In the genomic region with DNA sequence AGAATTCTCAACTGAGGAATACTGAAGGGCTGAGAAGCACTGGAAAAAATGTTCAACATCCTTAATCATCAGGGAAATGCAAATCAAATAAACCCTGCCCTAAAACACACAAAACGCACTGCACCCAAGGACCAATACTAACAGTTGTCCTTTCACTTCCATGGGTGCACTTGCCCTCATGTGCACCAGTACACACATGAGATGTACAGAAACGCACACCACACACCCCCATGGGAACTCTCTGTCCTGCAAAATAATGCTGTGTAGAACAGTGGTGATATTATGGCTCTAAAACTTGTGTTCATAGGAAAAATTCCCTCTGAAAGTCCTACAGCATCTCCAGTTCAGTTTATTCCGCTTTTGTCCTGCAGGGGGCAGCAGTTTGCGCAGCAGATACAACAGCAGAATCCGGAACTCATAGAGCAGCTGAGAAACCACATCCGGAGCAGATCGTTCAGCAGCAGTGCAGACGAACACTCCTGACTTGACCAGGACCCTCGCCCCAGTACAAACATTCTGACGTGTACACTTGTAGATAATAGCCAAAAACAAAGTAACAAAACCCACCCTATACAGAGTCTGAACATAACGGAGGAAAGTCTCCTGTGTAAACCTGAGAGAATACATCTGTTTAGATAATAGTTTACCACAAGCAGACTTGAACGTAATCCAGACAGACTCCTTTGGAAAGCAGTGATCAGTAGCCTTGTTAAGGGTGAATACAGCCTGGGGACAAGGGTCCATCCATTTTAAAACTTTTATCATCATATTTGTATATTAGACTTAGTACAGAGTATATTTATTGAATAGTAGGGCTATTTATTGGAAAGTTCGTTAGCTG, we compare ENCODE assay signal across 8 mouse cellular contexts. TPM values are rescaled to one million over a fixed set of nuclear protein-coding genes. Genes with fewer than 3 reads are reported as not detected.
A peak's percentile ranks its signal among the peaks of the same experiment; 100 is the strongest.
DNase-seq lines count a peak whose midpoint lies in the region; ATAC-seq and TF ChIP-seq lines count a peak whose summit lies in the region.

No protein-coding gene starts in this region.

- no peak overlapping the region for H3K27ac ChIP-seq in cerebellum, adult 2 months (ENCODE audit: insufficient read depth, low read length)

- no peaks in the 10 kb centered on the region for H3K27me3 ChIP-seq in cerebellum, adult 2 months (ENCODE audit: control insufficient read depth, insufficient read depth, low read length)

- no peaks in the 10 kb centered on the region for H3K4me1 ChIP-seq in cerebellum, adult 2 months (ENCODE audit: control insufficient read depth, insufficient read depth, low read length)

- DNase-seq in Muller cell, postnatal 12 days (ENCODE audit: inconsistent ontology term): peak; percentile 35
- DNase-seq in cerebellum, adult 2 months: peak; percentile 69 to 75
- peak; percentile 77 for DNase-seq in forelimb bud, embryonic 11.5 days (ENCODE audit: low read depth, low spot score)
- peak; percentile 77 to 89 for DNase-seq in layer of hippocampus, postnatal 14 days (ENCODE audit: low spot score in 2 of 2)
- DNase-seq in lung, postnatal 25 days (ENCODE audit: low spot score): peak; percentile 80
- peak; percentile 81 for DNase-seq in retina, postnatal 1 day
- DNase-seq in thymus, postnatal 4 days: peak; percentile 92

- ATAC-seq in hematopoietic stem cell, adult 5-6 weeks (replicated peaks in 1 of 2; ENCODE audit: insufficient read depth in 1 of 2, low FRiP score in 2 of 2, low TSS enrichment in 1 of 2, low read depth in 1 of 2, poor library complexity in 2 of 2, severe bottlenecking in 2 of 2): peak; percentile 95 to 98

- 0 out of 2 replicates have a peak, but pooled peaks have one; percentile 23 for TF ChIP-seq POLR2A in cerebellum, adult 2 months (IDR thresholded peaks at IDR 0.05; ENCODE audit: borderline replicate concordance, insufficient read depth, low read length)

- WGBS in cerebellum, adult 2 months: 40% methylated on average over 13 of the region's 13 CpGs

- peak; percentile 67; the same call in 1 of the 2 replicates for TF ChIP-seq CTCF in cerebellum, adult 2 months (IDR thresholded peaks at IDR 0.05; ENCODE audit: borderline replicate concordance, insufficient read depth, low read depth, low read length)

- peak overlapping the region; percentile 28 for H3K4me3 ChIP-seq in cerebellum, adult 2 months (replicated peaks; ENCODE audit: insufficient read depth, low read depth, low read length)

RNA-seq across cellular contexts. Expression of gene Sgtb, which starts 30.0 kb away (rescaled TPM):
- 40.5 and 41.0 TPM in 2 replicates for polyA plus RNA-seq in cerebellum, adult 2 months (2012; rRNA removed)
- total RNA-seq in hematopoietic stem cell, adult 5-6 weeks (2017): not detected in 2 replicates
- 10 to 100 TPM; 68.5 to 69.4 TPM for total RNA-seq in layer of hippocampus, postnatal 14 days (2021)

RNA-seq across cellular contexts. Expression of gene Nln, which starts 30.2 kb away (rescaled TPM):
- polyA plus RNA-seq in cerebellum, adult 2 months (2012; rRNA removed): 12.9 and 13.5 TPM in 2 replicates
- total RNA-seq in hematopoietic stem cell, adult 5-6 weeks (2017): 21.4 and 24.6 TPM in 2 replicates
- total RNA-seq in layer of hippocampus, postnatal 14 days (2021): 10 to 100 TPM; 31.7 to 33.0 TPM

RNA-seq across cellular contexts. Expression of gene Trappc13, which starts 38.7 kb away (rescaled TPM):
- 30.4 and 31.5 TPM in 2 replicates for polyA plus RNA-seq in cerebellum, adult 2 months (2012; rRNA removed)
- total RNA-seq in hematopoietic stem cell, adult 5-6 weeks (2017): 71.1 and 83.5 TPM in 2 replicates
- total RNA-seq in layer of hippocampus, postnatal 14 days (2021): 10 to 100 TPM; 48.6 to 49.6 TPM

RNA-seq across cellular contexts. Expression of gene Trim23, which starts 39.0 kb away (rescaled TPM):
- polyA plus RNA-seq in cerebellum, adult 2 months (2012; rRNA removed): 31.5 and 33.9 TPM in 2 replicates
- 33.5 and 43.5 TPM in 2 replicates for total RNA-seq in hematopoietic stem cell, adult 5-6 weeks (2017)
- total RNA-seq in layer of hippocampus, postnatal 14 days (2021): 10 to 100 TPM; 57.3 to 58.2 TPM

Comparison
In these comparisons a context has a peak if more than half of its experiments do, and no peak if none do; other contexts are left out.
1. DNase-seq: peak in every context shown above with its lines; median percentile 92 in thymus, postnatal 4 days; 83 in layer of hippocampus, postnatal 14 days; 81 in retina, postnatal 1 day; 80 in lung, postnatal 25 days; 77 in forelimb bud, embryonic 11.5 days; 72 in cerebellum, adult 2 months; 35 in Muller cell, postnatal 12 days.
2. RNA of gene Sgtb, which starts 30.0 kb away (total RNA-seq): 68.5 to 69.4 TPM in layer of hippocampus, postnatal 14 days; not detected in hematopoietic stem cell, adult 5-6 weeks; every median in the first group is over 10 times any median in the second.